8 mouse cellular contexts compared by ENCODE assay signal in the genomic region with DNA sequence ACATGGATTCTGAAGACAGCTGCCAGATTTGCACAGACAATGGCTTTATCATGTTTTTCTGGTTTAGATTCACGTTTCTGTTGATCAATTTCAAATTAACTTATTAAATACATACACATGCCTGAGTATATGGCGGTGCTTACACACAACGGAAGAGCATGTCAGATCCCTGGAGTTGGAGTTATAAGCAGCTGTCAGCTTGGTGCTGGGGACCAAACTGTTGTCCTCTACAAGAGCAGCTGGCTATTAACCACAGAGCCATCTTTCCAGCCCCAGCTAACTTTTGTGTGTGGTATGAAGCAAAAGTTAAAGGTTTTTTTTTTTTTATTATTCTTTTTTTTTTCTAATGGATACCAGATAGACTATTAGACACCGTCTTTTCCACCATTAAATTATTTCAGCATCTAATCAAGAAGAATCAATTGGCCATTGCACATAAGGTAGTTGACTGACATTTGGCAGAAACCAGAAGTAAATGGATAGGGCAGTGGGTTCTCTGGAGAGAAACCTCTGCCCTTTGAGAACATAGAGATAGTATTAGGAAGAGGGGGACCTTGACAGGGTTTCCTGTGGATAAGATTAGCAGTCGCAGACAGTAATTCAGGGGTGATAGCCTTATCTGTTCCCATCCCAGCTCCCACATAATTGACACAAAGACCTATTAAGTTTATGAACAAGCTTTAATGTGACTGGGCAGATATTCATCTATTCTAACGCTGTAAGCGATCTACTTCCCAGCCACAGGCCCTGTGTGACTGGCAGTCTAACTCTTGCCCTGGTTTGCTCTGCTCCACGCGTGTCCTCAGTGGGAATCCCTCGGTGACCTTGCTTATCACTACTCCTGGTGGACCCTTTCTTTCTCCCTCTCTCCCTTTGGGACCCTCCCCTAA. TPM values are rescaled to one million over a fixed set of nuclear protein-coding genes. Genes with fewer than 3 reads are reported as not detected.
A peak's percentile ranks its signal among the peaks of the same experiment; 100 is the strongest.
DNase-seq lines count a peak whose midpoint lies in the region; ATAC-seq and TF ChIP-seq lines count a peak whose summit lies in the region.

No protein-coding gene starts in this region.

- intact Hi-C loops in left cerebral cortex, postnatal 4 days (cut with DNase I) = no loop called here

- in situ Hi-C loops in ES-E14 (cut with MboI; ENCODE audit: low sequenced_read_pairs in 2 of 2, unreplicated experiment in 2 of 2) = no loop called here

- no peak for DNase-seq in heart, adult 9 months (ENCODE audit: low spot score in 2 of 2)
- no peak for DNase-seq in ES-E14 (ENCODE audit: low read depth, low spot score)
- DNase-seq in hindbrain, embryonic 10.5 days (ENCODE audit: low spot score) = no peak
- no peak for DNase-seq in left cerebral cortex, postnatal 4 days
- no peak for DNase-seq in layer of hippocampus, adult 18-20 months (ENCODE audit: low spot score in 2 of 2)

- H3K4me1 ChIP-seq in heart, embryonic 11.5 days (ENCODE audit: control insufficient read depth, insufficient read depth, low read length) = peaks cover 12% of the 10 kb centered on the region
- H3K4me1 ChIP-seq in ES-E14 (ENCODE audit: control insufficient read depth in 2 of 2, insufficient read depth in 2 of 2, low read length in 2 of 2, poor library complexity in 1 of 2) = peaks cover 4 to 17% of the 10 kb centered on the region in 2 experiments; a peak in 3 of 4 replicates
- H3K4me1 ChIP-seq in hindbrain, embryonic 10.5 days (replicated peaks) = peaks cover 19% of the 10 kb centered on the region

- peak overlapping the region; percentile 71 for H3K9ac ChIP-seq in heart, embryonic 11.5 days (ENCODE audit: low read depth, low read length)
- peak overlapping the region; percentile 80 for H3K9ac ChIP-seq in ES-E14 (ENCODE audit: insufficient read depth, low read depth, low read length, poor library complexity, severe bottlenecking)

- peak overlapping the region; percentile 27 for H3K4me3 ChIP-seq in heart, embryonic 11.5 days (ENCODE audit: low read depth, low read length)
- peak overlapping the region; percentile 52 to 63 for H3K4me3 ChIP-seq in ES-E14 (ENCODE audit: insufficient read depth in 1 of 2, low read depth in 1 of 2, low read length in 2 of 2, poor library complexity in 1 of 2, severe bottlenecking in 1 of 2)
- peak overlapping the region; percentile 49 for H3K4me3 ChIP-seq in hindbrain, embryonic 10.5 days

- no peaks in the 10 kb centered on the region for H3K36me3 ChIP-seq in heart, embryonic 11.5 days (ENCODE audit: control insufficient read depth, insufficient read depth, low read length)
- H3K36me3 ChIP-seq in ES-E14 (ENCODE audit: control insufficient read depth, insufficient read depth, low read length, poor library complexity, severe bottlenecking) = no peaks in the 10 kb centered on the region
- no peaks in the 10 kb centered on the region for H3K36me3 ChIP-seq in hindbrain, embryonic 10.5 days

- ATAC-seq in heart, embryonic 11.5 days (replicated peaks; ENCODE audit: insufficient number of reproducible peaks, low FRiP score, low TSS enrichment) = no peak
- peak; percentile 7; the same call in 1 of the 2 replicates for ATAC-seq in megakaryocyte, adult 5-6 weeks (ENCODE audit: poor library complexity, severe bottlenecking)
- ATAC-seq in granulocyte monocyte progenitor cell, adult 5-6 weeks (replicated peaks; ENCODE audit: poor library complexity, severe bottlenecking) = no peak

- 32% methylated on average over 10 of the region's 10 CpGs for WGBS in heart, embryonic 11.5 days (ENCODE audit: insufficient replicate concordance)
- WGBS in hindbrain, embryonic 10.5 days = 37% methylated on average over 10 of the region's 10 CpGs

- H3K9me3 ChIP-seq in heart, embryonic 11.5 days (replicated peaks; ENCODE audit: control insufficient read depth, low read length) = no peaks in the 10 kb centered on the region
- no peaks in the 10 kb centered on the region for H3K9me3 ChIP-seq in ES-E14 (ENCODE audit: control insufficient read depth, insufficient read depth, low read depth, low read length)
- H3K9me3 ChIP-seq in hindbrain, embryonic 10.5 days = no peaks in the 10 kb centered on the region

- peak overlapping the region; percentile 79 for H3K4me2 ChIP-seq in heart, embryonic 11.5 days

- H3K27me3 ChIP-seq in heart, embryonic 11.5 days (ENCODE audit: control insufficient read depth, insufficient read depth, low read length) = no peaks in the 10 kb centered on the region
- no peaks in the 10 kb centered on the region for H3K27me3 ChIP-seq in hindbrain, embryonic 10.5 days (ENCODE audit: insufficient read depth, poor library complexity, severe bottlenecking)

- peak overlapping the region; percentile 23 for H3K27ac ChIP-seq in heart, embryonic 11.5 days (ENCODE audit: low read depth, low read length)
- H3K27ac ChIP-seq in ES-E14 (ENCODE audit: insufficient read depth, low read depth, low read length, poor library complexity, severe bottlenecking) = peak overlapping the region; percentile 89
- H3K27ac ChIP-seq in hindbrain, embryonic 10.5 days = peak overlapping the region; percentile 90

TF ChIP-seq in ES-E14, 5 proteins besides CTCF, POLR2A, EP300 and RAD21:
- no peak for TF ChIP-seq ZC3H11A (IDR thresholded peaks at IDR 0.05; ENCODE audit: borderline replicate concordance, low read depth, low read length)
- TF ChIP-seq MAFK (IDR thresholded peaks at IDR 0.05; ENCODE audit: insufficient read depth, low read depth, low read length) = no peak

RNA-seq across cellular contexts. Expression of gene Mif, which starts 12.2 kb away (rescaled TPM):
- 2,705 and 2,898 TPM in 2 replicates for polyA plus RNA-seq in heart, embryonic 11.5 days (2014; fragmentation: Nextera tagmentation; extraction: Ambion mirVana)
- total RNA-seq in ES-E14 (2012; rRNA removed) = 1,434 and 2,185 TPM in 2 replicates
- polyA plus RNA-seq in hindbrain, embryonic 10.5 days (2016; fragmentation: Nextera tagmentation; extraction: Ambion mirVana) = 2,694 and 3,395 TPM in 2 replicates
- 68.9 and 73.4 TPM in 2 replicates for total RNA-seq in megakaryocyte, adult 5-6 weeks (2015)
- 87.4 and 123 TPM in 2 replicates for total RNA-seq in megakaryocyte, adult 5-6 weeks (2017)
- 657 and 889 TPM in 2 replicates for total RNA-seq in granulocyte monocyte progenitor cell, adult 5-6 weeks (2014; fragmentation: Nextera tagmentation)
- 712 and 870 TPM in 2 replicates for total RNA-seq in granulocyte monocyte progenitor cell, adult 5-6 weeks (2017)
- 100 to 1,000 TPM; 844 to 864 TPM for total RNA-seq in left cerebral cortex, postnatal 4 days (2021)
- 100 to 1,000 TPM; 477 to 485 TPM for total RNA-seq in layer of hippocampus, adult 18-20 months (2021)

RNA-seq across cellular contexts. Expression of gene Derl3, which starts 20.9 kb away (rescaled TPM):
- 2.4 and 3.4 TPM in 2 replicates for polyA plus RNA-seq in heart, embryonic 11.5 days (2014; fragmentation: Nextera tagmentation; extraction: Ambion mirVana)
- total RNA-seq in ES-E14 (2012; rRNA removed) = 19.9 and 28.1 TPM in 2 replicates
- 1.6 and 3.1 TPM in 2 replicates for polyA plus RNA-seq in hindbrain, embryonic 10.5 days (2016; fragmentation: Nextera tagmentation; extraction: Ambion mirVana)
- total RNA-seq in megakaryocyte, adult 5-6 weeks (2015) = 0.41 and 0.89 TPM in 2 replicates
- total RNA-seq in megakaryocyte, adult 5-6 weeks (2017) = not detected in 2 replicates
- total RNA-seq in granulocyte monocyte progenitor cell, adult 5-6 weeks (2014; fragmentation: Nextera tagmentation) = 7.0 TPM in 1 of 2 replicates, not detected in the other
- 2.3 TPM in 1 of 2 replicates, not detected in the other for total RNA-seq in granulocyte monocyte progenitor cell, adult 5-6 weeks (2017)
- 1 to 10 TPM; 2.1 to 2.7 TPM for total RNA-seq in left cerebral cortex, postnatal 4 days (2021)
- total RNA-seq in layer of hippocampus, adult 18-20 months (2021) = 1 to 10 TPM; 4.8 to 5.4 TPM

RNA-seq across cellular contexts. Expression of gene Gstt2, which starts 35.0 kb away (rescaled TPM):
- polyA plus RNA-seq in heart, embryonic 11.5 days (2014; fragmentation: Nextera tagmentation; extraction: Ambion mirVana) = 8.7 and 8.8 TPM in 2 replicates
- total RNA-seq in ES-E14 (2012; rRNA removed) = 17.8 and 35.8 TPM in 2 replicates
- polyA plus RNA-seq in hindbrain, embryonic 10.5 days (2016; fragmentation: Nextera tagmentation; extraction: Ambion mirVana) = 7.9 and 8.5 TPM in 2 replicates
- 4.7 and 5.9 TPM in 2 replicates for total RNA-seq in megakaryocyte, adult 5-6 weeks (2015)
- 1.8 and 4.7 TPM in 2 replicates for total RNA-seq in megakaryocyte, adult 5-6 weeks (2017)
- total RNA-seq in granulocyte monocyte progenitor cell, adult 5-6 weeks (2014; fragmentation: Nextera tagmentation) = 18.0 and 33.8 TPM in 2 replicates
- total RNA-seq in granulocyte monocyte progenitor cell, adult 5-6 weeks (2017) = 17.5 and 31.1 TPM in 2 replicates
- 1 to 10 TPM; 3.6 to 4.3 TPM for total RNA-seq in left cerebral cortex, postnatal 4 days (2021)
- 1 to 10 TPM; 3.5 to 3.6 TPM for total RNA-seq in layer of hippocampus, adult 18-20 months (2021)

RNA-seq across cellular contexts. Expression of gene Smarcb1, which starts 49.1 kb away (rescaled TPM):
- 131 and 139 TPM in 2 replicates for polyA plus RNA-seq in heart, embryonic 11.5 days (2014; fragmentation: Nextera tagmentation; extraction: Ambion mirVana)
- 75.3 and 84.4 TPM in 2 replicates for total RNA-seq in ES-E14 (2012; rRNA removed)
- 284 and 332 TPM in 2 replicates for polyA plus RNA-seq in hindbrain, embryonic 10.5 days (2016; fragmentation: Nextera tagmentation; extraction: Ambion mirVana)
- total RNA-seq in megakaryocyte, adult 5-6 weeks (2015) = 44.0 and 46.2 TPM in 2 replicates
- 40.6 and 48.4 TPM in 2 replicates for total RNA-seq in megakaryocyte, adult 5-6 weeks (2017)
- 80.0 and 102 TPM in 2 replicates for total RNA-seq in granulocyte monocyte progenitor cell, adult 5-6 weeks (2014; fragmentation: Nextera tagmentation)
- 58.0 and 79.4 TPM in 2 replicates for total RNA-seq in granulocyte monocyte progenitor cell, adult 5-6 weeks (2017)
- total RNA-seq in left cerebral cortex, postnatal 4 days (2021) = 100 to 1,000 TPM; 138 to 139 TPM
- 10 to 100 TPM; 80.3 to 85.0 TPM for total RNA-seq in layer of hippocampus, adult 18-20 months (2021)

RNA-seq across cellular contexts. Expression of gene Gstt4, which starts 49.9 kb away (rescaled TPM):
- polyA plus RNA-seq in heart, embryonic 11.5 days (2014; fragmentation: Nextera tagmentation; extraction: Ambion mirVana) = not detected in 2 replicates
- total RNA-seq in ES-E14 (2012; rRNA removed) = not detected in 2 replicates
- polyA plus RNA-seq in hindbrain, embryonic 10.5 days (2016; fragmentation: Nextera tagmentation; extraction: Ambion mirVana) = not detected in 2 replicates
- not detected in 2 replicates for total RNA-seq in megakaryocyte, adult 5-6 weeks (2015)
- not detected in 2 replicates for total RNA-seq in megakaryocyte, adult 5-6 weeks (2017)
- not detected in 2 replicates for total RNA-seq in granulocyte monocyte progenitor cell, adult 5-6 weeks (2014; fragmentation: Nextera tagmentation)
- total RNA-seq in granulocyte monocyte progenitor cell, adult 5-6 weeks (2017) = not detected in 2 replicates
- total RNA-seq in left cerebral cortex, postnatal 4 days (2021) = not detected
- not detected for total RNA-seq in layer of hippocampus, adult 18-20 months (2021)

Comparison
In these comparisons a context has a peak if more than half of its experiments do, and no peak if none do; other contexts are left out.
1. H3K27ac ChIP-seq: peak in every context shown above with its lines; median percentile 90 in hindbrain, embryonic 10.5 days; 89 in ES-E14; 23 in heart, embryonic 11.5 days.